Mouse (Mus musculus): ENCODE measurements around the gene Ppil1.
A peak's percentile ranks its signal among the peaks of the same experiment; 100 is the strongest.

Gene Ppil1

GRCm38 (mm10) chr17:29263840-29264633 lies at the start of gene Ppil1:
Gene Ppil1 (minus strand): TSS chr17:29264186.
- peak; percentile 83 for DNase-seq

GRCm38 (mm10) chr17:29313300-29313699 lies 49.3 kb upstream of the Ppil1 start:
- DNase-seq = no peak

- no peak for DNase-seq
Measured at GRCm38 (mm10) chr17:29312082-29312481, 48.1 kb upstream of the Ppil1 start.

GRCm38 (mm10) chr17:29311602-29312001 lies 47.6 kb upstream of the Ppil1 start:
- DNase-seq = no peak

GRCm38 (mm10) chr17:29310056-29310623 lies 46.2 kb upstream of the Ppil1 start:
- no peak for DNase-seq

- no peak for DNase-seq
Measured at GRCm38 (mm10) chr17:29305871-29306270, 41.9 kb upstream of the Ppil1 start.

- DNase-seq = peak; percentile 44
Measured at GRCm38 (mm10) chr17:29305058-29305806, 41.2 kb upstream of the Ppil1 start.

GRCm38 (mm10) chr17:29304376-29305057 lies 40.5 kb upstream of the Ppil1 start:
- no peak for DNase-seq

GRCm38 (mm10) chr17:29303856-29304255 lies 39.9 kb upstream of the Ppil1 start:
- DNase-seq = no peak

- no peak for DNase-seq
Measured at GRCm38 (mm10) chr17:29303087-29303486, 39.1 kb upstream of the Ppil1 start.

- DNase-seq = no peak
Measured at GRCm38 (mm10) chr17:29302149-29302548, 38.2 kb upstream of the Ppil1 start.

GRCm38 (mm10) chr17:29301421-29301820 lies 37.4 kb upstream of the Ppil1 start:
- no peak for DNase-seq

GRCm38 (mm10) chr17:29300926-29301325 lies 36.9 kb upstream of the Ppil1 start:
- DNase-seq = no peak

- no peak for DNase-seq
Measured at GRCm38 (mm10) chr17:29299282-29299681, 35.3 kb upstream of the Ppil1 start.

GRCm38 (mm10) chr17:29297813-29298212 lies 33.8 kb upstream of the Ppil1 start:
- DNase-seq = no peak

GRCm38 (mm10) chr17:29297321-29297720 lies 33.3 kb upstream of the Ppil1 start:
- DNase-seq = no peak

GRCm38 (mm10) chr17:29295835-29296234 lies 31.8 kb upstream of the Ppil1 start:
- DNase-seq = no peak

GRCm38 (mm10) chr17:29293807-29294605 lies 30.0 kb upstream of the Ppil1 start:
- no peak for DNase-seq

GRCm38 (mm10) chr17:29292996-29293395 lies 29.0 kb upstream of the Ppil1 start:
- no peak for DNase-seq

- DNase-seq = no peak
Measured at GRCm38 (mm10) chr17:29291793-29292192, 27.8 kb upstream of the Ppil1 start.

- no peak for DNase-seq
Measured at GRCm38 (mm10) chr17:29282216-29282952, 18.4 kb upstream of the Ppil1 start.

GRCm38 (mm10) chr17:29281541-29281940 lies 17.6 kb upstream of the Ppil1 start:
- no peak for DNase-seq
